Mouse (Mus musculus) neutrophil, adult 83 days (primary cell): ENCODE data around the gene Praf2. TPM values are rescaled to one million over a fixed set of nuclear protein-coding genes. Genes with fewer than 3 reads are reported as not detected.

Source experiments
- total RNA-seq, 2 experiments: library from RNA; stranded (reverse); gene quantifications; one replicate each; pipeline ENCODE4 v1.2.4; 2023

The Praf2 gene
- total RNA-seq: 1 to 10 TPM; 5.0 to 5.5 TPM

GRCm38 (mm10) chrX:7728215-7728921 is at the start of gene Praf2:
Gene Praf2, plus strand, starts transcription at chrX:7728439.

GRCm38 (mm10) chrX:7680864-7681263 is 47.4 kb upstream of the Praf2 start, which contains the start of gene Magix:
Gene Magix, minus strand, starts transcription at chrX:7681251.

GRCm38 (mm10) chrX:7696954-7697381 is 31.3 kb upstream of the Praf2 start, which contains the start of gene Gpkow:
Gene Gpkow, plus strand, starts transcription at chrX:7697131.

GRCm38 (mm10) chrX:7714135-7714899 is 13.9 kb upstream of the Praf2 start, which contains the start of gene Wdr45:
Gene Wdr45, plus strand, starts transcription at chrX:7714333.

GRCm38 (mm10) chrX:7721514-7722281 is 6.5 kb upstream of the Praf2 start, which contains the start of gene Gm45208:
Gene Gm45208, plus strand, starts transcription at chrX:7722245.

GRCm38 (mm10) chrX:7750432-7751116 is 22.3 kb downstream of the Praf2 start, which contains the start of gene Ccdc120:
Gene Ccdc120, minus strand, starts transcription at chrX:7750905.

GRCm38 (mm10) chrX:7762137-7762920 is 34.1 kb downstream of the Praf2 start, which contains the start of gene Tfe3:
Gene Tfe3, plus strand, starts transcription at chrX:7762560.

Other genes starting within 250 kb of the Praf2 start
- not detected for gene Foxp3, start 154.8 kb upstream of the Praf2 start, total RNA-seq
- gene Ppp1r3f, start 154.2 kb upstream of the Praf2 start, total RNA-seq: 1 to 10 TPM in 1 of 2 experiments, under 1 TPM in 1; 0.33 to 2.0 TPM
- 10 to 100 TPM; 19.7 to 20.2 TPM for gene Ccdc22, start 122.9 kb upstream of the Praf2 start, total RNA-seq
- under 1 TPM; 0.11 to 0.15 TPM for gene Cacna1f, start 121.4 kb upstream of the Praf2 start, total RNA-seq
- 1 to 10 TPM; 1.3 to 3.3 TPM for gene Syp, start 90.0 kb upstream of the Praf2 start, total RNA-seq
- 10 to 100 TPM; 39.9 to 49.9 TPM for gene Prickle3, start 71.2 kb upstream of the Praf2 start, total RNA-seq
- 100 to 1,000 TPM; 423 to 453 TPM for gene Plp2, start 57.0 kb upstream of the Praf2 start, total RNA-seq
- gene Magix, start 47.2 kb upstream of the Praf2 start, total RNA-seq: under 1 TPM in 1 of 2 experiments, not detected in 1; 0.20 TPM
- 10 to 100 TPM; 28.3 to 29.5 TPM for gene Gpkow, start 31.3 kb upstream of the Praf2 start, total RNA-seq
- gene Wdr45, start 14.1 kb upstream of the Praf2 start, total RNA-seq: 10 to 100 TPM; 38.2 to 41.9 TPM
- not detected for gene Gm45208, start 6.2 kb upstream of the Praf2 start, total RNA-seq
- under 1 TPM; 0.57 to 0.90 TPM for gene Ccdc120, start 22.5 kb downstream of the Praf2 start, total RNA-seq
- gene Tfe3, start 34.1 kb downstream of the Praf2 start, total RNA-seq: 10 to 100 TPM; 68.1 to 79.5 TPM
- gene Gripap1, start 61.3 kb downstream of the Praf2 start, total RNA-seq: 100 to 1,000 TPM; 123 to 144 TPM
- gene Kcnd1, start 93.8 kb downstream of the Praf2 start, total RNA-seq: 1 to 10 TPM; 1.2 to 7.5 TPM
- 100 to 1,000 TPM; 119 to 128 TPM for gene Otud5, start 112.9 kb downstream of the Praf2 start, total RNA-seq
- 1 to 10 TPM; 2.6 to 4.0 TPM for gene Pim2, start 149.8 kb downstream of the Praf2 start, total RNA-seq
- 10 to 100 TPM; 22.8 to 23.3 TPM for gene Slc35a2, start 155.6 kb downstream of the Praf2 start, total RNA-seq
- gene Pqbp1, start 170.8 kb downstream of the Praf2 start, total RNA-seq: 10 to 100 TPM; 35.3 to 39.9 TPM
- gene Timm17b, start 170.9 kb downstream of the Praf2 start, total RNA-seq: 10 to 100 TPM; 43.0 to 48.2 TPM
- gene Gm10491, start 179.4 kb downstream of the Praf2 start, total RNA-seq: not detected
- not detected for gene Gm10490, start 181.1 kb downstream of the Praf2 start, total RNA-seq
- gene Pcsk1n, start 191.4 kb downstream of the Praf2 start, total RNA-seq: not detected
- not detected for gene Eras, start 200.2 kb downstream of the Praf2 start, total RNA-seq
- gene Hdac6, start 219.4 kb downstream of the Praf2 start, total RNA-seq: 10 to 100 TPM in 1 of 2 experiments, 1 to 10 TPM in 1; 7.2 to 10.7 TPM
- gene Gata1, start 249.6 kb downstream of the Praf2 start, total RNA-seq: 10 to 100 TPM; 16.6 to 22.9 TPM